Mouse (Mus musculus): Measurements from ENCODE around the gene Skap2.

DNA sequence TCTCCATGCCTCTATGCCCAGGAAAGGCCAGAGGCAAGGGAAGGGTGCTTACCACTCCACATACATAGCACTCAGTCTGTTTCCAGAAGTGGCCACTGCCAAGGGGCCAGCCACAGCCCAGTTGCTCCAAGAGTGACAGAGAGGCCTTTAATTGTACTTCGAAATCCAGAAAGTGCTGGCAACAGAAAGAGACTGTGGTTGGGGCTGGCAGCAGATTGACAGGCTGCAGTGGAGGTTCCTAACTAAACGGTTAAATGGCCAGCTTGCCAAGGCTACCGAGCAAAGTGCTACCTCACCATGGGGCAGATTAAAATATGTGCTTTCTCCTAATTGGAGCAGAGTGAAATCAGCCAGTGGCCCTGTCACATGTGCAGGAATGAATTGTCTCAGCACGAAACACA lies 186.7 kb downstream of the Skap2 start:
- no peak for TF ChIP-seq POLR2A (IDR thresholded peaks at IDR 0.05; ENCODE audit: control insufficient read depth, extremely low read depth, insufficient read depth, low read length, poor library complexity)
- no peak for TF ChIP-seq CTCF (IDR thresholded peaks at IDR 0.05; ENCODE audit: borderline replicate concordance, control insufficient read depth, extremely low read depth, insufficient read depth, low read length, poor library complexity)

All from thymus, adult 2 months (tissue).